Mouse (Mus musculus): ENCODE data around the gene Olfr64. TPM values are rescaled to one million over a fixed set of nuclear protein-coding genes. Genes with fewer than 3 reads are reported as not detected.

Gene Olfr64
- polyA plus RNA-seq (2012; ENCODE audit: insufficient read depth, insufficient read length, missing spikeins), result not detected in 2 replicates

DNA sequence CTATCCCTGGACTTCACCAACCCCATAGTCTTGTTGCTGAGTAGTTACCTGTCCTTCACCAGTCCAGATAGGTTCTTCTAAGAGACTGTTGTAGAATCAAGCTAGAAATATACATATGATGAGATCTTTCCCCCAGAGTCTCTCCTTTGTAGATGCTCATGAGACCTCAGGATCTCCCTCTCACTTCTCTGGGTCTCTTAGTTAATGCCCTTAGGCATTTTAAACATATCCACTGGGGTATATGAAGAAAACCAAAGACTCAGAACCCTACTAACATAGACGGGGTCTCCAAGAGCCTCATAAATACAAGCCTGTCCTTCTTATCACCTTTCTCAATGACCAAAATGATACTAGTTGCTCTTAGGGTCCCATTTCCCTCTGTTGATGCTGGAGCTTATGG, at the start of gene Olfr64:
TSS of gene Olfr64 (minus strand) at position 101 of the 400 bp plus-strand sequence.
- H3K4me1 ChIP-seq (ENCODE audit: control insufficient read depth, insufficient read depth, insufficient read length, low read length), result no peaks in the 10 kb centered on the region
- no peak within 1 kb of the TSS for H3K27ac ChIP-seq (replicated peaks; ENCODE audit: low read depth, low read length)

DNA sequence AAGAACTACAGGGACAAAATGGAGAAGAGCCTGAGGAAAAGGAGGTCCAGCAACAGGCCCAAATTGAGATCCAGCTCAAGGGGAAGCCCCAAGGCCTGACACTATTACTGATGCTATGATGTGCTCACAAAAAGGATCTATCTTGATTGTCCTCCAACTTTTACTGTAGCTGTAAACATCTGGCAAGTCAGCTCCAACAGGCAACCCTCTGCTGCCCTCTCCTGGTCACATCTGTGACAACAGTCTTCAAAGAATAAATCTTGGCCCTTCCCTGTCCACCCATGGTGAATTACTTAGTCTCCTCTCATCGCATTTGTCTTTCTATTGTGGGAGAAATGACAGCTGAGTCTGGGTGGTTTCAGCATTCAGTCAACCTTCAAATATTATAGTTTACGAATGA, 48.4 kb upstream of the Olfr64 start:
- Histone ChIP-seq H3K27ac (replicated peaks; ENCODE audit: low read depth, low read length) (no peak overlapping the region), H3K4me3 (ENCODE audit: insufficient read depth, low read depth, low read length) (no peak overlapping the region), H3K4me1 (ENCODE audit: control insufficient read depth, insufficient read depth, insufficient read length, low read length) (no peaks in the 10 kb centered on the region)

More for the DNA sequence above, at the start of gene Olfr64:
- H3K4me3 ChIP-seq (ENCODE audit: insufficient read depth, low read depth, low read length), result no peak within 1 kb of the TSS

DNA sequence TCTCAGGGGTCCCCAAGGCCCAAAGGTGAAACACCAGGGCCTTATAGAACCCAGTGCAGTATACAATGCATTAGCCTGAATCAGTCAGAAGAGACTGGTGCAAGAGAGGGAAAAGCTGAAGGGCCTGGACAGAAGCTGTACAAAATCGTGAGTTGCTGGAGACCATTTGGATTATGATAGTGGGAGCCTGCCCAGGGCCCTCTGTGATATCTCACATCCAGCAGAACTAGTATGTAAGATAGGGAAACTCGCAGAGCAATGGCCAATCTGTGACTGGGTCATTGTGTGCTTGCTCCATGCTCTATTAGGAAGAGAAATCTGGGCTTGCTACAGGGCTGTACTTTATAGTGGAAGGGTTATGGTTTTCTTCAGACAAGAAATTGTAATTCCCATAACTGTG, 40.0 kb upstream of the Olfr64 start, which contains the start of gene Olfr632:
TSS of gene Olfr632 (plus strand) at position 84 of the 400 bp plus-strand sequence.
- no peak within 1 kb of the TSS for H3K27ac ChIP-seq (replicated peaks; ENCODE audit: low read depth, low read length)
- H3K4me1 ChIP-seq (ENCODE audit: control insufficient read depth, insufficient read depth, insufficient read length, low read length), result no peaks in the 10 kb centered on the region
- H3K4me3 ChIP-seq (ENCODE audit: insufficient read depth, low read depth, low read length), result no peak within 1 kb of the TSS

GRCm38 (mm10) chr7:103928525-103928924, 34.2 kb upstream of the Olfr64 start, which contains the start of gene Olfr631:
Gene Olfr631, plus strand, starts transcription at chr7:103928825.
- H3K4me3 ChIP-seq (ENCODE audit: insufficient read depth, low read depth, low read length), result no peak within 1 kb of the TSS

GRCm38 (mm10) chr7:103915338-103915737, 21.1 kb upstream of the Olfr64 start:
- H3K27ac ChIP-seq (replicated peaks; ENCODE audit: low read depth, low read length), result no peak overlapping the region
- no peak overlapping the region for H3K4me3 ChIP-seq (ENCODE audit: insufficient read depth, low read depth, low read length)
- no peaks in the 10 kb centered on the region for H3K4me1 ChIP-seq (ENCODE audit: control insufficient read depth, insufficient read depth, insufficient read length, low read length)

More at GRCm38 (mm10) chr7:103928525-103928924, 34.2 kb upstream of the Olfr64 start, which contains the start of gene Olfr631:
- H3K27ac ChIP-seq (replicated peaks; ENCODE audit: low read depth, low read length), result no peak within 1 kb of the TSS
- no peaks in the 10 kb centered on the region for H3K4me1 ChIP-seq (ENCODE audit: control insufficient read depth, insufficient read depth, insufficient read length, low read length)

GRCm38 (mm10) chr7:103912969-103913511, 18.8 kb upstream of the Olfr64 start:
- Histone ChIP-seq H3K4me3 (ENCODE audit: insufficient read depth, low read depth, low read length) (no peak overlapping the region), H3K4me1 (ENCODE audit: control insufficient read depth, insufficient read depth, insufficient read length, low read length) (no peaks in the 10 kb centered on the region), H3K27ac (replicated peaks; ENCODE audit: low read depth, low read length) (no peak overlapping the region)

DNA sequence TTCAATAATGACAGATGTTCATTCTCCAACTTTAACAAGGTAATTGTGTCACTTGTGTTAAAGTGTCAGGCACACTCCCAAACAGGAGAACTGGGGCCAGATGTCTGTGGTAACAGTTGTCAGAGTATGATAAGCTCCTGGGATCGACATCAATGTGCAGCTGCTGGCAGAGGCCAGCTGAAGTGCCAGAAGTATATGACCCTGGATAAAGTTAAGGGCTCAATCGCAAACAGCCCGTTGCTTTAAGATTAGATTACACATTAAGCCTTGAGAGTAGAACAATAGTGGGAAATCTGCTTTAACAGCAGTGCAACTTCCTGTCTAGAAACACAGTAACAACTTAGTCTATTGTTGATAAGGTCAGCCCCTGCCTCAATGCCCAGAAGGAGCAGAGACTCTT, 15.8 kb upstream of the Olfr64 start:
- H3K27ac ChIP-seq (replicated peaks; ENCODE audit: low read depth, low read length), result no peak overlapping the region

DNA sequence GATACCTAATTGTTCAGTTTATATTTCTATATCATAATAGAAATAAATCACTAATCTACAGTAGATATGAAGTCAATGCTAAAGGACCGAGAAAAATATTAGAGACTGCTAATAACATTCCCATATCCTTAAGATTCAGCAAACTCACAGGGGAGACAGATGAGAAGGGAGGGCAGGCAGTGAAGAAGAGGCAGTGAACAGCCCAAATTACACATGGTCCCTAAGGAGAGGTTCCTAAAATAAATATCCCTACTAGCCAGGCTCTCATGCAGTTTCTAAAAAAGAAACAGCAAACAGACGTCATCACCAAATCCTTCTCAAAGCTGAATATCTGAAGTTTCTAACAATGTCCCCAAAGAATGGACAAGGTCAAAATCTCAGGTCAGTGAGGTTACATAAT, 8.9 kb upstream of the Olfr64 start, which contains the start of gene Olfr65:
TSS of gene Olfr65 (plus strand) at position 301 of the 400 bp plus-strand sequence.
- H3K4me3 ChIP-seq (ENCODE audit: insufficient read depth, low read depth, low read length), result no peak within 1 kb of the TSS
- H3K4me1 ChIP-seq (ENCODE audit: control insufficient read depth, insufficient read depth, insufficient read length, low read length), result no peaks in the 10 kb centered on the region
- H3K27ac ChIP-seq (replicated peaks; ENCODE audit: low read depth, low read length), result no peak within 1 kb of the TSS

More for the DNA sequence above, 15.8 kb upstream of the Olfr64 start:
- Histone ChIP-seq H3K4me3 (ENCODE audit: insufficient read depth, low read depth, low read length) (no peak overlapping the region), H3K4me1 (ENCODE audit: control insufficient read depth, insufficient read depth, insufficient read length, low read length) (no peaks in the 10 kb centered on the region)

DNA sequence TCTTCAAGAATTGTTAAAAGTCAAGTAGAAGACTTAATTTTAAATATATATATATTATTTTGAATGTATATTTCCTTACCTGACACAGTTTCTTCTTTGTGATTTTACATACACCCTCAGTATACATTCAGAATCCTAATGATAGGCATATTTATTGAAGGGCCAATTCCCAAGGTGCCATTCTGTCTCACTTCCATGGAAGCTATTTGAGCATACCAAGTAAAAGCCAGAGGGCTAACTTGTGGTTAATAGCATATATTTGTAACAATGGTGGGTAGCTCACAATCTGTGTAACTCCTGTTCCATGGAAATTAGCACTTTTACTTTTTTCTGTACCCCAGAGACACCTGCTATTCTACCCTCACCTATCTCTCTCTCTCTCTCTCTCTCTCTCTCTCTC, 8.1 kb downstream of the Olfr64 start, which contains the start of gene Olfr66:
TSS of gene Olfr66 (minus strand) at position 101 of the 400 bp plus-strand sequence.
- H3K27ac ChIP-seq (replicated peaks; ENCODE audit: low read depth, low read length), result no peak within 1 kb of the TSS
- H3K4me1 ChIP-seq (ENCODE audit: control insufficient read depth, insufficient read depth, insufficient read length, low read length), result no peaks in the 10 kb centered on the region
- no peak within 1 kb of the TSS for H3K4me3 ChIP-seq (ENCODE audit: insufficient read depth, low read depth, low read length)

DNA sequence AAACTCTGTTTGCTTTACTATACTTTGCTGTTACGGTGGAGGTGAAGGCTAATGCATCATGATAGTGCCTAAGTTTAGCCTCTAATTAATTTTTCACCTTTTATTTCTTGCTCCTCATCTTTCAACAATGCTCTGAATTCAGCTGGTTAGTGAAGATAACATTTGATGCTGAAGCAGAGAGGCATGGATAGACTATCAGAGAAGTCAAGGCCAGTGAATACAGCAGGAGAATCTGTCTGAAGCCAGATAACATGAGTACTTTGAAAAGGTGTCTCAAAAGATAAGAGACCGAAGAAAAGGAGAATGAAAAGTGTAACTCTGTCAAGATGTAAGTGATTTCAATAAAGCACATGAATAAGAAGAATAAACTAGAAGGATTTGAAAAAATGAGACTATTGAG, 17.2 kb downstream of the Olfr64 start:
- Histone ChIP-seq H3K4me3 (ENCODE audit: insufficient read depth, low read depth, low read length) (no peak overlapping the region), H3K27ac (replicated peaks; ENCODE audit: low read depth, low read length) (no peak overlapping the region), H3K4me1 (ENCODE audit: control insufficient read depth, insufficient read depth, insufficient read length, low read length) (no peaks in the 10 kb centered on the region)

DNA sequence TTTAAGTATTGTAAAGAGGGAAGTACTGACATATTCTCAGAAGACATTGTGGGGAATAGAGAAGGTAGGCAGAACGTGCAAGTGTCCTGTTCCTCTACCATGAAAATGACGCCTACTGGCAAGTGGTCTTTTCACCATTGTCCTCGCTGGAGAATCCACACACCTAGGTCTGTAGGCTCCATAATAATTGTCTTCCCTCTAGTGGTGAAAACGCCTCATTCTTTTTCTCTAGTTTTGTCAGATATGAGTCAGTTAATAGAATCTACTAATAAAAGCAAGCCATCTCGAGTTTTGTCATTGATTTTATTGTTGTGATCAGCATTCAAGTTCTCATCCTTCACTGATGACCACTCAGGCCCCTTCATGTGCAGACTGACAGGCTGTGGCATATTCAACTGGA, 19.8 kb downstream of the Olfr64 start:
- H3K4me3 ChIP-seq (ENCODE audit: insufficient read depth, low read depth, low read length), result no peak overlapping the region
- H3K4me1 ChIP-seq (ENCODE audit: control insufficient read depth, insufficient read depth, insufficient read length, low read length), result no peaks in the 10 kb centered on the region
- no peak overlapping the region for H3K27ac ChIP-seq (replicated peaks; ENCODE audit: low read depth, low read length)

- Histone ChIP-seq H3K4me1 (ENCODE audit: control insufficient read depth, insufficient read depth, insufficient read length, low read length) (no peaks in the 10 kb centered on the region), H3K4me3 (ENCODE audit: insufficient read depth, low read depth, low read length) (no peak overlapping the region), H3K27ac (replicated peaks; ENCODE audit: low read depth, low read length) (no peak overlapping the region)
Observed at GRCm38 (mm10) chr7:103873064-103873463, 21.2 kb downstream of the Olfr64 start.

DNA sequence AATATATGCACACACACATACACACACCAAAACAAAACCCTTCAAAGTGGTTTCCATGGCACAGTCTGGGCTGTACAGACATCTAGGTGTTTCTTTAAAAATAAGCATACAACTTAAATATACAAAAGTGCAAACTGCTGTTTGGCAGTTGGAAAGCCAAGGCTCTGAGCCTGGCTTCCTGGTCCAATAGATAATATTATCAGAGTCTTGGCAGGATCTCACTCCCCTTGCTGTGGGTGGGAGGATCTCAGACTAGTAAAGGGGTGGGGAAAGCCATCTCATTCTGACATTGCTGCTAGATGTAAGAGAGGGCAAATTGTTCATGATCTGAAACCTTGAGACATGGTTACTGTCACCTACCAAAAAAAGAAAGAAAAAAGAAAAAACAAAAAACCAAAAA, 23.6 kb downstream of the Olfr64 start:
- no peak overlapping the region for H3K27ac ChIP-seq (replicated peaks; ENCODE audit: low read depth, low read length)
- H3K4me1 ChIP-seq (ENCODE audit: control insufficient read depth, insufficient read depth, insufficient read length, low read length), result no peaks in the 10 kb centered on the region
- no peak overlapping the region for H3K4me3 ChIP-seq (ENCODE audit: insufficient read depth, low read depth, low read length)

DNA sequence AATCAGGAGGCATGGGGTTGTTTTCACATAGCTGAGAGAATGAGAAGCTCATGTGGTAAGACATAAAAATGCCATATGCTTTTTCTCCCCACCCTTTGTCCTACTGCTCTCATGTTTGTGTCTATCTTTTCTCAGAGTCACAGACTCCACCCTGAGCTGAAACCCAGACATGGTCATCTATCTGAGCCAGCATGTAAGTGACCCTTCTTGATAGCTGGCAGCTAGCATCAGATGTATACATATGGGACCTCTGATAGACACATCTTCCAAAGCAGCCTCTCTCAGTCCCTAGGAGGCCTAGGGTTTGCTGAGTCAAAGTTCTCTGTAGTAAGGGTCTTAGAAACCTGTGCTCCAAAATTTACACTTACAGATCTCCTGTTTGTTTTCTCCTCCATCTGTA, 28.6 kb downstream of the Olfr64 start:
- no peaks in the 10 kb centered on the region for H3K4me1 ChIP-seq (ENCODE audit: control insufficient read depth, insufficient read depth, insufficient read length, low read length)
- no peak overlapping the region for H3K4me3 ChIP-seq (ENCODE audit: insufficient read depth, low read depth, low read length)
- no peak overlapping the region for H3K27ac ChIP-seq (replicated peaks; ENCODE audit: low read depth, low read length)

GRCm38 (mm10) chr7:103861531-103861930, 32.8 kb downstream of the Olfr64 start:
- Histone ChIP-seq H3K27ac (replicated peaks; ENCODE audit: low read depth, low read length) (no peak overlapping the region), H3K4me1 (ENCODE audit: control insufficient read depth, insufficient read depth, insufficient read length, low read length) (no peaks in the 10 kb centered on the region), H3K4me3 (ENCODE audit: insufficient read depth, low read depth, low read length) (no peak overlapping the region)

GRCm38 (mm10) chr7:103860855-103861254, 33.4 kb downstream of the Olfr64 start:
- no peak overlapping the region for H3K4me3 ChIP-seq (ENCODE audit: insufficient read depth, low read depth, low read length)
- H3K27ac ChIP-seq (replicated peaks; ENCODE audit: low read depth, low read length), result no peak overlapping the region
- no peaks in the 10 kb centered on the region for H3K4me1 ChIP-seq (ENCODE audit: control insufficient read depth, insufficient read depth, insufficient read length, low read length)

Data from brown adipose tissue, adult 24 weeks (tissue).